Mouse (Mus musculus) C2C12 (cell line): ENCODE data around the gene F2rl2. TPM values are rescaled to one million over a fixed set of nuclear protein-coding genes. Genes with fewer than 3 reads are reported as not detected.

Experiments
- H3K27me3 ChIP-seq: one replicate; pipeline ENCODE4 v1.6.1; 2011; ENCODE audit not compliant: control insufficient read depth, insufficient read depth, insufficient read length
- H3K36me3 ChIP-seq: one replicate; pipeline ENCODE4 v1.6.1; 2011; ENCODE audit not compliant: control insufficient read depth, insufficient read depth
- H3K4me3 ChIP-seq: one replicate; pipeline ENCODE4 v1.5.1; 2011; ENCODE audit warnings: mild to moderate bottlenecking, control low read depth; ENCODE audit not compliant: poor library complexity, insufficient read depth, severe bottlenecking
- H3K79me2 ChIP-seq: one replicate; pipeline ENCODE4 v1.6.1; 2011; ENCODE audit not compliant: control insufficient read depth, insufficient read depth
- H3K79me3 ChIP-seq: one replicate; pipeline ENCODE4 v1.6.1; 2011; ENCODE audit warnings: low read depth, control low read depth
- H3ac ChIP-seq: one replicate; pipeline ENCODE3; 2011; ENCODE audit warnings: low read depth; ENCODE audit not compliant: control insufficient read depth, insufficient read length
- CEBPB ChIP-seq: IDR thresholded peaks from one replicate; pipeline ENCODE4 v1.6.1; 2011; ENCODE audit warnings: low read depth, mild to moderate bottlenecking, control low read depth, moderate library complexity
- CTCF ChIP-seq: IDR thresholded peaks from one replicate; pipeline ENCODE4 v1.5.1; 2011; ENCODE audit not compliant: control insufficient read depth, insufficient read depth, insufficient read length
- FOSL1 ChIP-seq: IDR thresholded peaks from one replicate; pipeline ENCODE4 v1.8.0; 2011; ENCODE audit warnings: mild to moderate bottlenecking, low read length; ENCODE audit not compliant: poor library complexity, insufficient read depth, severe bottlenecking
- MAX ChIP-seq: IDR thresholded peaks from one replicate; pipeline ENCODE4 v1.6.1; 2011; ENCODE audit warnings: mild to moderate bottlenecking, control low read depth
- MYOD1 ChIP-seq: IDR thresholded peaks from one replicate; pipeline ENCODE4 v1.6.1; 2011; ENCODE audit warnings: low read depth; ENCODE audit not compliant: control insufficient read depth, insufficient read length
- MYOG ChIP-seq: IDR thresholded peaks from one replicate; pipeline ENCODE4 v1.6.1; 2011; ENCODE audit not compliant: control insufficient read depth, insufficient read length; ENCODE audit errors: extremely low read depth
- USF1 ChIP-seq: IDR thresholded peaks from one replicate; pipeline ENCODE4 v1.6.1; 2011; ENCODE audit warnings: low read depth, mild to moderate bottlenecking, control low read depth, moderate library complexity
- polyA plus RNA-seq: library from polyadenylated mRNA; unstranded; fragments of >200 nt; fragmentation: generic; extraction: Trizol; gene quantifications from one replicate; pipeline ENCODE4 v1.2.1, GENCODE M21; 2012; ENCODE audit warnings: missing spikeins

F2rl2 gene
- polyA plus RNA-seq, 1 experiment, result 0.50 TPM

DNA sequence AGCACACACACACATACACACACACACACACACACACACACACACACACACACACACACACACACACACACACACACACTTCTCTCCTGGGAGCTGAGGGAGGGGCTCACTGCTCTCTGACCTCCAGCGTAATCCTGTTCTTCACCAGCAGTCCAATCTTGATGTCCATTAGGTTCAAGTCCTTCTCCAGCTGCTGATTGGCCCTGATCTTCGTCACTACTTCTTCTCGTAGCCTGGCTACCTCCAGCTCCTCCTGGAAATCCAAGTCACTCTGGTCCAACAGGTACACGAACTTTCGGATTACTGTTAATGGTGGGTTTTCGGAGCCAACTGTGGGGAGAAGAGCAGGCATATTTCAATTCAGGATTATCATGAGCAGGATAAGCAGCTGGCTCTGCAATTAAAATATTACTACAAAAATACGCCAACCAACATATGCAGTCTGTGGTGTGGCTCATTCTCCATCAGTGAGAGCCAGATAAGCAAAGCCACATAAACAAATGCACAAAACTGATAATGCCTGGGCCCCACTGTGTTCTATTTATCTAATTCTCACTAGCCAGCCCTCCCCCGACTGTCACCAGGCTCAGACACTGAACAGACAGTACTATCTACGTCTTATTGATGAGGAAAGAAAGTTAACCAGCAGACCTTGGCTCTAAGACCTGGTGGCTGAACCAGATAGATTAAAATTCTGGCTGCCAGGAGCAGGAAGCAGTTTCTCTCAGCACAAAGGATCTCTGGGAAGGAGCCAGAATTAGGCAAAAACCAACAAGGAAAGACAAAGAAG lies 25.4 kb upstream of the F2rl2 start:
- no peaks in the 10 kb centered on the region for H3K27me3 ChIP-seq
- no peaks in the 10 kb centered on the region for H3K79me3 ChIP-seq
- no peak for TF ChIP-seq CEBPB
- no peak for TF ChIP-seq MYOG
- no peak for TF ChIP-seq FOSL1
- no peak for TF ChIP-seq MAX
- no peak overlapping the region for H3K4me3 ChIP-seq
- no peaks in the 10 kb centered on the region for H3K79me2 ChIP-seq
- H3ac ChIP-seq, result no peak overlapping the region
- H3K36me3 ChIP-seq, result no peaks in the 10 kb centered on the region

DNA sequence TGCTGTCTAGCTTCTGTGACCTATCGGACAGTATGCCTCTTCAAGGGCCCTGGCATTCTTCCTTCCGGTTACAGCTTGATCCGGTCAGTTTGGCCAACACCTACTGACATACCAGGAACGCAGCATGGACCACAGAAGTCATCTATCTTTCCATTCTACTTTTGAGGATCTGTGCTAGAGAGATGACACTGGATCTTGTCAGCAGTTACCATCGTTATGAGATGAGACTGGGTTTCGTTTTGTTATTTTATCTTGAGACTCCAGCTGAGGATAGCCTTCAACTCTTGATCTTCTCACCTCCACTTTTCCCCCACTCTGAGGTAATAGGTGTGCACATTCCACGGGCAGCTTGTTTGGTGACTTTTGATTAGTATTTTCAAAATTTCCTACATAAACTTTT lies 24.3 kb upstream of the F2rl2 start:
- Histone ChIP-seq H3K79me3 (no peaks in the 10 kb centered on the region), H3K4me3 (no peak overlapping the region), H3K27me3 (no peaks in the 10 kb centered on the region), H3K79me2 (no peaks in the 10 kb centered on the region), H3K36me3 (no peaks in the 10 kb centered on the region), H3ac (no peak overlapping the region)
- TF ChIP-seq CEBPB (no peak), MAX (no peak), MYOD1 (no peak), USF1 (no peak), MYOG (no peak), FOSL1 (no peak), CTCF (no peak)

DNA sequence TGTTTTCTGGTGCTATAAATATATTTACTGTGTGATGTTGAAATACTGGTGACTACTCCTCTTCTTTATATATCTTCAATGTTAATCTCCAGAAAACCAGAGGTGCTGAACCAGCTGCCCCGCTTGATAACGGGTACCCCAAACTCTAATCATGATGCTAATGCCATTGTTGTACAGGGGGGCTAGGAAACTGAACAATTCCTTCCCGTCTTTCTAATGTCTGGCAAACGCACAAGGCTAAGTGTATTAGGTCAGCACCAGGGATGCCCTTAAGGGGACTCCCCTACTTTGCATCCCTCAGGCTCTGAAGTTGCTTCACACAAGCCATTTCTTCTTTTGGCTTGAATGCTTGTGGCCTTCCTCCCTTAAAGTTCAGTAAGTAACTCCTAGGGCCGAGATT lies 17.6 kb upstream of the F2rl2 start:
- H3K79me3 ChIP-seq, result no peaks in the 10 kb centered on the region
- no peaks in the 10 kb centered on the region for H3K79me2 ChIP-seq
- no peaks in the 10 kb centered on the region for H3K36me3 ChIP-seq
- no peak overlapping the region for H3K4me3 ChIP-seq
- TF ChIP-seq MAX, result no peak
- TF ChIP-seq MYOG, result no peak
- no peak for TF ChIP-seq CTCF
- no peak for TF ChIP-seq MYOD1
- no peak for TF ChIP-seq USF1
- TF ChIP-seq CEBPB, result no peak
- no peak for TF ChIP-seq FOSL1
- no peaks in the 10 kb centered on the region for H3K27me3 ChIP-seq
- no peak overlapping the region for H3ac ChIP-seq

DNA sequence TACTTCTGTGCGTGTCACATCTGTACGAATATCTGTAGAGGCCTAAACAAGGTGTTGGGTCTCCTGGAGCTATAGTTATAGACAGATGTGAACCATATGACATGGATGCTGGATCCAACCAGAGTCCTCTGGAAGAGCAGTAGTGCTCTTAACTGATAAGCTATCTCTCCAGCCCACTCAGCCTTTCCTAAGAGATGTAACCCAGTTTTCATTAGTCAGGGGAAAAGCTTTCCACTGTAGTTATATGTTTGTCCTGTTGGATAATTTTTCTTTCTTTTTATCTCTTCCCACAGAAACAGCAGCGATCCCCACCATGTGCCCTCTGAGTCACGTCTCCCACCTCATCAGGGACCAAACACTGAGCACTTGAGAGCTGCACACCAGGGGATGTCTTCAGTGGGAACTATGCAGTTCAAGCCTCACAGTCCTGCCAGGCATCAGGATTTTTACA lies 17.1 kb upstream of the F2rl2 start:
- no peaks in the 10 kb centered on the region for H3K79me2 ChIP-seq
- no peak for TF ChIP-seq MYOG
- TF ChIP-seq MYOD1, result no peak
- TF ChIP-seq MAX, result no peak
- no peak for TF ChIP-seq USF1
- H3K79me3 ChIP-seq, result no peaks in the 10 kb centered on the region
- H3K36me3 ChIP-seq, result no peaks in the 10 kb centered on the region
- H3K27me3 ChIP-seq, result no peaks in the 10 kb centered on the region
- no peak overlapping the region for H3K4me3 ChIP-seq
- no peak overlapping the region for H3ac ChIP-seq

DNA sequence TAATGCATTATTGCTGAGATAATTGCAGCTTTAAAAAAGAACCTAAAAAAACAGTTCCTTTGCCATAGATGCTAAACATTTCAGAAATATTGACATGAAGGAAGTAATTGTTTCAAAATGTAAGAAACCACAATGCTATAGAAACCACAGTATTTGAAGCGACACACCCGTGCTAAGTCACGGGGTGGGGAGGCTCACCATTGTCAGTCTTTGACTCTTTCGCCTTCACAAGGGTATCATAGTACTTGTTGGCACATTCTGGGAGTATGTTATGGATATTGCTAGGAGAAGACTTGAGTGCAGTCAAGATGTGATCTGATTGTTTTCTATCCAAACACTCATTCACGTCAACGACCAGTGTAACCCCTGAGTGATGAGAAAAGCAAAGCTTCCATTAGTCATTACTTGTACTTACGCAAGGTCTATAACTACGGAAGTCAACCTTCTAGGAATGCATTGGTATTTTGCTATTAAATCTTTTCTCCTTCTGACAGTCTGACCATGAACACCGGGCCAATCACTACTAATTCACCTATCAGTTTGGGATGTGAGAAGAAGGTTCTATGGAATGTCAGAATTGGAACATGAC lies 11.9 kb upstream of the F2rl2 start:
- H3K79me3 ChIP-seq, result no peaks in the 10 kb centered on the region
- no peaks in the 10 kb centered on the region for H3K36me3 ChIP-seq
- H3K4me3 ChIP-seq, result no peak overlapping the region
- no peak overlapping the region for H3ac ChIP-seq
- TF ChIP-seq MAX, result no peak
- TF ChIP-seq MYOD1, result no peak
- TF ChIP-seq CTCF, result no peak
- TF ChIP-seq CEBPB, result no peak
- TF ChIP-seq MYOG, result no peak
- TF ChIP-seq USF1, result no peak
- no peaks in the 10 kb centered on the region for H3K79me2 ChIP-seq
- no peaks in the 10 kb centered on the region for H3K27me3 ChIP-seq

DNA sequence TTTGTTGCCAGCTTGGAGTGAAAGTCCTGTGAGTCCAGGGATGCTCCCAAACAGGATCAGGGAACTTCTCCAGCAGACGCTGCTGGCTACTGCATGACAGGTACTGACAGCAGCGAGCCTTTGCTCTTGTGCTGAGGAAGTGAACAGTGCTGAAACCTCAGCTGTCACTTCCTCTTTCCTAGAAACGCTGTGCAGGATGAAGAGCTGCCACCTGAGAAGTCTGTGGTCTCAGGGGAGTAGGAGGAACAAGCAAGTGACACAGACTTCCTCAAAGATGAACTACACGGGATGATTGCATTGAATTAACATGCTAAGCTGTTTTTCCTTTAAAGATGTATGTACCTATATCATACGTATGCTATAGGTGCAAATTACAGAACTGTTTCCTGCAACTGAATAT lies 10.9 kb upstream of the F2rl2 start:
- TF ChIP-seq MYOG, result no peak
- no peak for TF ChIP-seq CTCF
- TF ChIP-seq USF1, result no peak
- H3K79me3 ChIP-seq, result no peaks in the 10 kb centered on the region

More for the DNA sequence above, 10.9 kb upstream of the F2rl2 start:
- Histone ChIP-seq H3K36me3 (no peaks in the 10 kb centered on the region), H3K79me2 (no peaks in the 10 kb centered on the region), H3K27me3 (no peaks in the 10 kb centered on the region), H3K4me3 (no peak overlapping the region), H3ac (no peak overlapping the region)
